Mouse (Mus musculus) midbrain, embryonic 16.5 days (tissue): ENCODE results near the gene Rassf4. TPM values are rescaled to one million over a fixed set of nuclear protein-coding genes. Genes with fewer than 3 reads are reported as not detected.
"Not testable (repeated sequence)": the region's sequence is repeated elsewhere in the genome, so short reads cannot be mapped to it uniquely, and the experiment has no call there.

Experiments used
- ATAC-seq: fragments of 200-750 bp; cut with Nextera tagmentation; 2 replicates; pipeline ENCODE4 v1.8.0; 2017; ENCODE audit warnings: moderate TSS enrichment
- H3K27ac ChIP-seq: fragments of 300-500 bp; sonication (generic); 2 replicates; pipeline ENCODE4 v1.5.1; 2014; ENCODE audit warnings: mild to moderate bottlenecking, low read length, mixed read lengths
- H3K27me3 ChIP-seq: fragments of 300-500 bp; sonication (generic); 2 replicates; pipeline ENCODE4 v1.6.1; 2014; ENCODE audit warnings: low read depth, low read length, mixed read lengths; ENCODE audit not compliant: control insufficient read depth, insufficient read depth
- H3K36me3 ChIP-seq: fragments of 300-500 bp; sonication (generic); 2 replicates; pipeline ENCODE4 v1.6.1; 2014; ENCODE audit warnings: mild to moderate bottlenecking, low read length, moderate library complexity, mixed read lengths; ENCODE audit not compliant: control insufficient read depth, insufficient read depth
- H3K4me1 ChIP-seq: fragments of 300-500 bp; sonication (generic); 2 replicates; pipeline ENCODE4 v1.6.1; 2014; ENCODE audit warnings: mild to moderate bottlenecking, low read length, mixed read lengths; ENCODE audit not compliant: control insufficient read depth, insufficient read depth
- H3K4me2 ChIP-seq: fragments of 300-500 bp; sonication (generic); 2 replicates; pipeline ENCODE4 v1.6.1; 2014; ENCODE audit warnings: mild to moderate bottlenecking, low read length, mixed read lengths
- H3K4me3 ChIP-seq: fragments of 300-500 bp; sonication (generic); 2 replicates; pipeline ENCODE4 v1.5.1; 2014; ENCODE audit warnings: low read depth, mild to moderate bottlenecking, low read length, moderate library complexity, mixed read lengths
- H3K9ac ChIP-seq: fragments of 300-500 bp; sonication (generic); 2 replicates; pipeline ENCODE4 v1.6.1; 2014; ENCODE audit warnings: low read depth, low read length, mixed read lengths
- H3K9me3 ChIP-seq: fragments of 300-500 bp; sonication (generic); replicated peaks from 2 replicates; pipeline ENCODE4 v1.6.1; 2014; ENCODE audit warnings: mild to moderate bottlenecking, low read length, mixed read lengths; ENCODE audit not compliant: control insufficient read depth, poor library complexity, severe bottlenecking
- WGBS: fragments of 180-500 bp; shearing (Covaris S2); extraction: QIAGEN DNeasy Blood & Tissue Kit; methylation state at CpG from one replicate; pipeline ENCODE4 v1.1.7; 2014; 5-methylcytosine and 5-hydroxymethylcytosine counted together
- polyA plus RNA-seq: library from polyadenylated mRNA; unstranded; fragments of >200 nt; fragmentation: Nextera tagmentation; extraction: Ambion mirVana; gene quantifications from 2 replicates; pipeline ENCODE4 v1.2.1, GENCODE M21; 2015

Gene Rassf4
- polyA plus RNA-seq, 1 experiment from 2014 or later = 8.3 TPM

- Histone ChIP-seq H3K4me1 (no peaks in the 10 kb centered on the region), H3K27me3 (no peaks in the 10 kb centered on the region), H3K36me3 (no peaks in the 10 kb centered on the region), H3K4me3 (no peak overlapping the region), H3K4me2 (no peak overlapping the region), H3K27ac (no peak overlapping the region), H3K9ac (no peak overlapping the region), H3K9me3 (no peaks in the 10 kb centered on the region)
- ATAC-seq = no peak
- WGBS = 83% methylated on average over 9 of the region's 9 CpGs
Measured at GRCm38 (mm10) chr6:116636581-116637235, 37.0 kb downstream of the Rassf4 start.

GRCm38 (mm10) chr6:116635251-116636180 lies 38.2 kb downstream of the Rassf4 start:
- Histone ChIP-seq H3K27ac (no peak overlapping the region), H3K9me3 (no peaks in the 10 kb centered on the region), H3K36me3 (no peaks in the 10 kb centered on the region), H3K4me1 (no peaks in the 10 kb centered on the region), H3K27me3 (no peaks in the 10 kb centered on the region), H3K4me2 (no peak overlapping the region), H3K4me3 (no peak overlapping the region), H3K9ac (no peak overlapping the region)
- no peak for ATAC-seq
- 76% methylated on average over 10 of the region's 10 CpGs for WGBS

- peaks cover 5% of the 10 kb centered on the region; the same call in 1 of the 2 replicates for H3K4me1 ChIP-seq
- H3K9ac ChIP-seq = no peak overlapping the region
- H3K27me3 ChIP-seq = no peaks in the 10 kb centered on the region
- no peak overlapping the region for H3K4me2 ChIP-seq
- ATAC-seq = no peak
- H3K9me3 ChIP-seq = no peaks in the 10 kb centered on the region
- WGBS = 95% methylated on average over 17 of the region's 17 CpGs
- H3K4me3 ChIP-seq = no peak overlapping the region
- no peaks in the 10 kb centered on the region for H3K36me3 ChIP-seq
- no peak overlapping the region for H3K27ac ChIP-seq
Measured at GRCm38 (mm10) chr6:116633741-116634695, 39.7 kb downstream of the Rassf4 start.

GRCm38 (mm10) chr6:116632129-116632528 lies 41.6 kb downstream of the Rassf4 start:
- Histone ChIP-seq H3K27me3 (no peaks in the 10 kb centered on the region), H3K9ac (no peak overlapping the region), H3K27ac (no peak overlapping the region), H3K36me3 (no peaks in the 10 kb centered on the region), H3K9me3 (no peaks in the 10 kb centered on the region), H3K4me1 (peaks cover 6% of the 10 kb centered on the region), H3K4me2 (no peak overlapping the region), H3K4me3 (no peak overlapping the region)
- WGBS = 45% methylated on average over 1 of the region's 1 CpGs
- ATAC-seq = no peak

- Histone ChIP-seq H3K27ac (peak overlapping the region; percentile 95; the same call in 1 of the 2 replicates), H3K4me1 (peaks cover 13% of the 10 kb centered on the region), H3K27me3 (no peaks in the 10 kb centered on the region), H3K9me3 (no peaks in the 10 kb centered on the region), H3K4me3 (no peak overlapping the region), H3K36me3 (peaks cover 3% of the 10 kb centered on the region; the same call in 1 of the 2 replicates), H3K9ac (no peak overlapping the region), H3K4me2 (no peak overlapping the region)
- WGBS = 88% methylated on average over 10 of the region's 10 CpGs
- no peak for ATAC-seq
Measured at GRCm38 (mm10) chr6:116629766-116630165, 44.0 kb downstream of the Rassf4 start.

- under 1% methylated on average over 55 of the region's 56 CpGs for WGBS
Measured at GRCm38 (mm10) chr6:116628539-116629171, 45.1 kb downstream of the Rassf4 start, which contains the start of gene Zfp422. TSS of gene Zfp422 (minus strand) at chr6:116628999.

GRCm38 (mm10) chr6:116628095-116628494 lies 45.7 kb downstream of the Rassf4 start:
- Histone ChIP-seq H3K4me1 (peaks cover 13% of the 10 kb centered on the region), H3K4me3 (peak overlapping the region; percentile 67), H3K36me3 (peaks cover 6% of the 10 kb centered on the region; the same call in 1 of the 2 replicates), H3K9me3 (no peaks in the 10 kb centered on the region), H3K9ac (peak overlapping the region; percentile 99), H3K4me2 (peak overlapping the region; percentile 61), H3K27ac (peak overlapping the region; percentile 95), H3K27me3 (no peaks in the 10 kb centered on the region)
- WGBS = 9% methylated on average over 9 of the region's 9 CpGs
- no peak for ATAC-seq

More at GRCm38 (mm10) chr6:116628539-116629171, 45.1 kb downstream of the Rassf4 start, which contains the start of gene Zfp422:
- peaks cover 13% of the 10 kb centered on the region for H3K4me1 ChIP-seq
- H3K4me2 ChIP-seq = peak within 1 kb of the TSS; percentile 61
- peak; percentile 98 for ATAC-seq
- no peaks in the 10 kb centered on the region for H3K27me3 ChIP-seq
- H3K9me3 ChIP-seq = no peaks in the 10 kb centered on the region
- peak within 1 kb of the TSS; percentile 99 for H3K9ac ChIP-seq
- H3K4me3 ChIP-seq = peak within 1 kb of the TSS; percentile 67
- peak within 1 kb of the TSS; percentile 95 for H3K27ac ChIP-seq
- H3K36me3 ChIP-seq = peaks cover 6% of the 10 kb centered on the region; the same call in 1 of the 2 replicates

GRCm38 (mm10) chr6:116626417-116626816 lies 47.3 kb downstream of the Rassf4 start:
- not testable (repeated sequence) for ATAC-seq, H3K4me3 ChIP-seq
- 98% methylated on average over 9 of the region's 9 CpGs for WGBS

More at GRCm38 (mm10) chr6:116626417-116626816, 47.3 kb downstream of the Rassf4 start:
- peaks cover 13% of the 10 kb centered on the region for H3K4me1 ChIP-seq
- not testable (repeated sequence) for H3K36me3 ChIP-seq, H3K27me3 ChIP-seq, H3K4me2 ChIP-seq, H3K9ac ChIP-seq, H3K9me3 ChIP-seq, H3K27ac ChIP-seq
